Mouse (Mus musculus): Measurements from ENCODE around the gene Cped1.
A peak's percentile ranks its signal among the peaks of the same experiment; 100 is the strongest.

GRCm38 (mm10) chr6:22088346-22089064 lies 102.8 kb downstream of the Cped1 start:
- peak; percentile 82 for TF ChIP-seq CTCF (IDR thresholded peaks at IDR 0.05)
- no peak for TF ChIP-seq EP300 (IDR thresholded peaks at IDR 0.05; ENCODE audit: insufficient read depth, low read depth, low read length)

All from heart, adult 2 months (tissue).